Mouse (Mus musculus): Measurements from ENCODE around the gene Dennd1b. TPM values are rescaled to one million over a fixed set of nuclear protein-coding genes. Genes with fewer than 3 reads are reported as not detected.

Dennd1b gene
- total RNA-seq, 2 experiments from 2014 or later, result 29.4 to 31.7 TPM

- DNase-seq (ENCODE audit: low spot score in 2 of 2), result no peak
Measured at GRCm38 (mm10) chr1:139007475-139007874, 44.2 kb downstream of the Dennd1b start.

- DNase-seq (ENCODE audit: low spot score in 2 of 2), result no peak
Measured at GRCm38 (mm10) chr1:139015118-139015788, 52.0 kb downstream of the Dennd1b start.

- no peak for DNase-seq (ENCODE audit: low spot score in 2 of 2)
Measured at GRCm38 (mm10) chr1:139021298-139021697, 58.1 kb downstream of the Dennd1b start.

- no peak for DNase-seq (ENCODE audit: low spot score in 2 of 2)
Measured at GRCm38 (mm10) chr1:139025882-139026645, 62.8 kb downstream of the Dennd1b start.

GRCm38 (mm10) chr1:139029521-139029920 is 66.3 kb downstream of the Dennd1b start:
- no peak for DNase-seq (ENCODE audit: low spot score in 2 of 2)

GRCm38 (mm10) chr1:139032411-139032810 is 69.2 kb downstream of the Dennd1b start:
- DNase-seq (ENCODE audit: low spot score in 2 of 2), result no peak

GRCm38 (mm10) chr1:139035141-139035540 is 71.9 kb downstream of the Dennd1b start:
- DNase-seq (ENCODE audit: low spot score in 2 of 2), result no peak

- no peak for DNase-seq (ENCODE audit: low spot score in 2 of 2)
Measured at GRCm38 (mm10) chr1:139036302-139036701, 73.1 kb downstream of the Dennd1b start.

- DNase-seq (ENCODE audit: low spot score in 2 of 2), result no peak
Measured at GRCm38 (mm10) chr1:139036768-139037507, 73.7 kb downstream of the Dennd1b start.

GRCm38 (mm10) chr1:139038074-139038473 is 74.8 kb downstream of the Dennd1b start:
- DNase-seq (ENCODE audit: low spot score in 2 of 2), result no peak

GRCm38 (mm10) chr1:139038620-139039019 is 75.4 kb downstream of the Dennd1b start:
- no peak for DNase-seq (ENCODE audit: low spot score in 2 of 2)

- DNase-seq (ENCODE audit: low spot score in 2 of 2), result no peak
Measured at GRCm38 (mm10) chr1:139039529-139040230, 76.4 kb downstream of the Dennd1b start.

GRCm38 (mm10) chr1:139049075-139049474 is 85.8 kb downstream of the Dennd1b start:
- no peak for DNase-seq (ENCODE audit: low spot score in 2 of 2)

- DNase-seq (ENCODE audit: low spot score in 2 of 2), result no peak
Measured at GRCm38 (mm10) chr1:139049881-139050472, 86.7 kb downstream of the Dennd1b start.

- DNase-seq (ENCODE audit: low spot score in 2 of 2), result no peak
Measured at GRCm38 (mm10) chr1:139053003-139053402, 89.8 kb downstream of the Dennd1b start.

GRCm38 (mm10) chr1:139060301-139060700 is 97.1 kb downstream of the Dennd1b start:
- no peak for DNase-seq (ENCODE audit: low spot score in 2 of 2)

GRCm38 (mm10) chr1:139064711-139065110 is 101.5 kb downstream of the Dennd1b start:
- DNase-seq (ENCODE audit: low spot score in 2 of 2), result no peak

GRCm38 (mm10) chr1:139067210-139067609 is 104.0 kb downstream of the Dennd1b start:
- DNase-seq (ENCODE audit: low spot score in 2 of 2), result no peak

- DNase-seq (ENCODE audit: low spot score in 2 of 2), result no peak
Measured at GRCm38 (mm10) chr1:139071015-139071414, 107.8 kb downstream of the Dennd1b start.

GRCm38 (mm10) chr1:139075671-139076070 is 112.4 kb downstream of the Dennd1b start:
- DNase-seq (ENCODE audit: low spot score in 2 of 2), result no peak

- DNase-seq (ENCODE audit: low spot score in 2 of 2), result no peak
Measured at GRCm38 (mm10) chr1:139077989-139078388, 114.8 kb downstream of the Dennd1b start.

Data from gastrocnemius, postnatal 4 days (tissue).